Mouse (Mus musculus) urinary bladder, postnatal 14 days (tissue): ENCODE results near the gene Ccdc51.
"Not testable (repeated sequence)": the region's sequence is repeated elsewhere in the genome, so short reads cannot be mapped to it uniquely, and the experiment has no call there.

Experiments
- DNase-seq: peaks from one replicate; pipeline ENCODE4 v3.0.0; 2021; ENCODE audit warnings: low spot score

Ccdc51 gene

DNA sequence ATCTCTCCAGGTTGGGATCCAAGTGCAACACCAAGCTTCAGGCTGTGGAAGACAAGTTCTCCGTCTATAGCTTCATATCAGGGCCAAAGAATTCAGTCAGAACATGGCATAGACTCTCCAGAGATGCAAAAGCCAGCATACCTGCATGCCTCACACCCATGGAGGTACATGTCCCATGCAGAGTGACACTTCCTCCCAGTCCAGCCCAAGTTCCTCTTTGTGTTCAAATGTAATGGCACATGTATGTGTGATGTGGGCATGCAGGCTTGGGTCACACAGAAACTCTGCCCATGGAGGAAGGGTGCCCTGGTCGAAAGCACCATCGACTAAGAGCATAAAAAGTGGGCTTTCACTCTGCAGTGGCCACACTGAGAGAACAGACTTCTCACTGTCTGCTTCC, 41.9 kb downstream of the Ccdc51 start:
- DNase-seq, result no peak

DNA sequence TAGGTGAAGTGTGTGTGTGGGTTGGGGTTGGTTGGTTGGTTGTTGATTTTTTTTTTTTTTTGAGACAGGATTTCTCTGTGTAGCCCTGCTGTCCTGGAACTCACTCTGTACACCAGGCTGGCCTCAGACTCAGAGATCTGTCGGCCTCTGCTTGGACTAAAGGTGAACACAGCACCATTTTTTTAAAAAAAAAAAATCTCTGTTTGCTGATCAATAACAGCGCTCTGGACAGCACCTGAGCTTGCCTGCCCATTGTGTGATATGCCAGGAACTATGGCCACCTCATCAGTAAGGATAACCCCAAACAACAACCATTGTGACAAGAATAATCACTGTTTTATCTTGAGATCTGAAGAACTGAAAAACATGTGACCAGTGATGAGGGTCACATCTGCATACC, 42.8 kb downstream of the Ccdc51 start:
- DNase-seq, result no peak

DNA sequence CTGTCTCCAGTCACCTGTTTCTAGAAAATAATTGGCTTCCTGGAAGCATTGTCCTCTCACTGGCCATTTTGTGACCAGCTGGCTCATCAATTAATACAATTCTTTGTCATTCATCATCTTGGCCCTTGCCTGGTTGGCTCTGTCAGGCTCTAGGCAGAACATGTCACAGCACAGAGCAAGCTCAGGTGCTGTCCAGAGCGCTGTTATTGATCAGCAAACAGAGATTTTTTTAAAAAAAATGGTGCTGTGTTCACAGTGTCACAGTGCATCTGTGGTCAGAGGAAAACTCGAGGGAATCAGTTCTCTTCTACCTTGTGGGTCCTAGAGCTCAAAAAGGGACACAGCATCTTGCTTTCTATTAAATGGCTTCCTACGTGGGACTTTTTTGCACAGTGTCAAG, 43.2 kb downstream of the Ccdc51 start:
- DNase-seq, result no peak

DNA sequence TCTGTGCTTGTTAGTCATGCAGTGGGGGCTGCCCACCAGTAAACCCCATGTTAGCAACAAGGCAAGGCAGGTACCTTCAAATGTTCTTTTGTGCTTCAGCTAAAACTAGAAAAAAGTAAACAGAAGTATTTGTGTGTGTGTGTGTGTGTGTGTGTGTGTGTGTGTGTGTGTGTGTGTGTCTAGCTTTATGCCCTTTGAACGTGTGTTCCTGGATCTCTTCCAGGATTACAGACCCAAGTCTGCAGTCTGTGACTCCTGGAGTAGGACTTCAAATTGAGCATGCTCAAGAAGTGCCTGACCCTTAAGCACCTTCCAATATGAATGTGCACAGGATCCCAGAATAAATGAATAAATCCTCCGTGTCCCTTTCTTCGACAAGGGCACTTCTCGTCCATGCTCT, 44.8 kb downstream of the Ccdc51 start:
- DNase-seq, result no peak

DNA sequence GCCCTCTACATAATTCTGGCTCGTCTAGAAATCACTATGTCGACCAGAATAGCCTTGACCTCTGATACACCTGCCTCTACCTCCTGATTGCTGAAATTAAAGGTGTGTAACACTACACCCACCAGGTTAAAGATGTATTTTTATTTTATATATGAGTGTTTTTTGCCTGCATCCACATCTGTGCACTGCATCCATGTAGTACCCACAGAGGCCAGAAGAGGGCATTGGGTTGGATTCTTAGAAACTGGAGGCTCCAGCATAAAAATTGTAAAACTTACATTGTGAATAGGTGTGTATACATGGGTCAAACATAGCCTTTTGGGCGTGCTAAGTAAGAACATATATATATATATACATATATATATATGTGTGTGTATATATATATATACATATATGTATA, 45.9 kb downstream of the Ccdc51 start:
- peak; percentile 51 for DNase-seq

DNA sequence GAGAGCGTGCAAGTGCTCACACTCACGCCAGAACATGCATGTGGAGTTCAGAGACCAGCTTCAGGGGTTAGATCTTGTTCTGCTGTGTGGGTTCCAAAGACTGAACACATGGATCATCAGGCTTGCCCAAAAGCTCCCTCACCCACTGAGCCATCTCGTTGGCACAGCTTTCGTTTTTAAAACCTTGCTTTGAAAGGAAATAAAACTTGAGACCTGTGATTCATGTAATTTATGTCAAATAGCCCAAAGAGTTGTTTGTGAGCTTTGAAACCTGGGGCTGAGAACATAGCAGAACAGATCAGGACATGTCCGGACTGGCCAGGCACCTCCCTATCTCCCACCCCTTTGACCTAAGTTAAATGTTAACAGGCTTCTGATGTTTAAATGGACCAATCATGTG, 47.8 kb downstream of the Ccdc51 start:
- no peak for DNase-seq

DNA sequence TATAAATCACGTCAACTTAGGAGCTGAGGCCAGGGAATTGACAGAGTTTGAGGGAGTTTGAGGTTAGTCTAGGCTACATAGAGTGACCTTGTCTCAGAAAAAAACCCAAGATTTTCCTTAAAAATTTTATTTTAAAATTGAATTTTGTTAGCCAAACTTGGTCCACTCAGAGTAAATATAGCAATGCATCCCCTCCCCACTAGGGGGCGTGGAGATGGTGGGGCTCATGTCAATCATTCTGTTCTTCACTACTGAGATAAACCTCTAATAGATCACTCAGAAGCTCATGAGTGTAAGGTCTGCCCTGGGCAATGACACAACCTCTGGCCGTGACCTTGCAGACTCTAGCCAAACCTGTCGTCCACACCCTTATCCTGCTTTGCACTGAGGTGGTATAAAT, 58.1 kb downstream of the Ccdc51 start:
- DNase-seq, result not testable (repeated sequence)
